Mouse (Mus musculus): Measurements from ENCODE around the gene BC051665. TPM values are rescaled to one million over a fixed set of nuclear protein-coding genes. Genes with fewer than 3 reads are reported as not detected.

The BC051665 gene
- not detected for total RNA-seq (2021)

DNA sequence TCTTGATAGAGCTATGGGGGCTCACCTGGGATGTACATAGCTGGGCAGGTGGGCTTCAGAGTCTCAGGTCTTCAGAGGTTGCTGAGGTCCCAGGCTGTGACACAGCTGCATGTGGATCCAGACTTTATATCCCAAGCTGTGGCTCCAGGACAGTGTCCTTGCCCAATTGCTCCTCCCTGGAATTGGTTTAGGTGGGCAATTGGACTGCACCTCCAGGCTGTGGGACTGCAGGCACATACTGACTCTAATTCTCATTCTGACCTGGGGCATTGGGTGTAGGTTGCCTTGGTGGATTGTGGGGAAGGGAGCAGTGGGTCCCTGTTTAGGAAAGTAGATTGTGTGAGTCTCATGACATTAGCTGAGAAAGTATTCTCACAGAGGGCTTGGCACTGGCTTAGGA lies at the start of gene BC051665:
Gene BC051665 (minus strand): TSS at position 101 of the 400 bp plus-strand sequence.
- DNase-seq (ENCODE audit: extremely low spot score in 1 of 2, low spot score in 1 of 2) = no peak

DNA sequence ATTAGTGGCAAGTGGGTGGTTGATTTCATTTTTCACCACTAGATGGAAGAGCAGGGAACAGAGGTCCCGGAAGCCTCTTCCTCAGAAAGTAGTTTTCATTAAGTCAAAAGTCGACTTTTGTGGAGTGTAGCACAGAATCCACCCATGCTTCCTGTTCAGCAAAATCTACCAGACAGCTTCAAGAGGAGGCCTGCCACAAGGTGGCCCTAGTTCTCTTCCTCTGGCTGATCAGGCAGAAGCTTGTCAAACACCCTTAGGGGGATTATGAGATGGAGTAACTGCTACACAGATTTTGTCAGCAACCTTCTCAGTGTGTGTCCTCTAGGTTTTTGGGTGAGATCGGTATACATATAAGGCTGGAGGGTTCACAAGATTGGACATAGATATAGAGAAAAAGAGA lies 39.9 kb upstream of the BC051665 start:
- no peak for DNase-seq (ENCODE audit: extremely low spot score in 1 of 2, low spot score in 1 of 2)

DNA sequence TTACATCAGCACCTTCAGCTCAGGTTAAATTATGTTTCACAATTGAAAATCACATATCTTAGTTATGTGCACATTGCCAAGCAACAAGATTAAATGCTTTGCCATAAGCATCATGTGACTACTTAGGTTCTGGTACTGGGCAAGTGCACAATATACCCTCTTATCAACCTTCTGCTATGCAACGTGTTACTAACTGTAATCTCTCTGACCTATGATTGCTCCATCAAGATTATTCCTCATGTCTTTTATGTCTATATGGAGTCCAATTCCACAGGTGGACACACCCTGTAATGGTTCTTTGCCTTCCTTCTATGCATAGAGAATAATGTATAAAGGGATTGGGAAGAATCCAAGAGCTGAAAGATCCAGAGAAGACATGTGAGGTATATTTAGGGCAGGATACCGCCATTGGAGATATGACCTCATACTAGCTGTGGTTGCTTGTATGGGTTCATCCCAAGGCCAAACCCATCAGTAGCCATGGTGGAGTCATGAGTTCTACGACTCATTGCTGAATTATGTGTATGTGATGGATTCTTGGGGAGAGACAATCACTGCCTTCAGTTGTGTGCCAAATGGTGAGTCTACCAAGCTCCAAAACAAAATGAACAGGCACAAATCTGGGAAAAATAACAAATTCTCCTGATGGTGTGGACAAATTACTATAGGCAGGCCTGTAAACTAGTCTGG lies 34.5 kb upstream of the BC051665 start:
- no peak for DNase-seq (ENCODE audit: extremely low spot score in 1 of 2, low spot score in 1 of 2)

DNA sequence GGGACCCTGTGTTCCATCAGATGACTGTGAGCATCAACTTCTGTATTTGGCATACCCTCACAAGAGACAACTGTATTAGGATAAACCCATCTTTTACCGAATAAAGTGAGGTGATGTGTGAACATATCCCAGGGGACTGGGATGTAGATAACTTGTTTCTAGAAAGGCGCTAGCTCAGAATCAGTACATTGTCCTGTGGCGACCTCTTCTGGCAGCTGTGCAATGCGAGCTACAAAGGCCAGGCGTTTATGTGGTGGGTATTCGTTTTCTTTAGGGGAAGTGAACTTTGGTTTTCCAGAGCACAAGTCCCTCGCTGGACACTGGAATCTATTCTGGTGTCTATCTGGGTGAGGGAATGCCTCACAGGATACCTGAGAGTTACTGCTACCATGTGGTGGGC lies 33.3 kb upstream of the BC051665 start:
- DNase-seq (ENCODE audit: extremely low spot score in 1 of 2, low spot score in 1 of 2) = peak; percentile 19 to 69

DNA sequence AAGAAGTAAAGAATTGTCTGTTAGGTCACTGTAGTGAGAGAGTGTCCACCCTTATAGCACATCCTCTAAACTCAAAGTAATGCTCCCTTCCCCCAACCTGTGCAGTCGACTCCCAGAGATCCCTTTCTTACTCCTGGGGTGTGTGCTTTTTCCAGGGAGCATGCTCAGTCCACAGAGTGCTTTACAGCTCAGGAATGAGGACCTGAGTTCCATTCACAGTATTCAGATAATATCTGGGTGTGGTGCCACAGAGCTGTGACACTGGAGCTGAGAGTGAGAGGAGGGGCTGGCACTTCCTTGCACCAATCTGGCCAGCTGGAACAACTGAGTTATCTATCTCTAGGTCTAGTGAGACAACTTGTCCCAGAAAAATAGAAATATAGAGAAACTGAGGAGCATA lies 27.6 kb upstream of the BC051665 start:
- DNase-seq (ENCODE audit: extremely low spot score in 1 of 2, low spot score in 1 of 2) = no peak

DNA sequence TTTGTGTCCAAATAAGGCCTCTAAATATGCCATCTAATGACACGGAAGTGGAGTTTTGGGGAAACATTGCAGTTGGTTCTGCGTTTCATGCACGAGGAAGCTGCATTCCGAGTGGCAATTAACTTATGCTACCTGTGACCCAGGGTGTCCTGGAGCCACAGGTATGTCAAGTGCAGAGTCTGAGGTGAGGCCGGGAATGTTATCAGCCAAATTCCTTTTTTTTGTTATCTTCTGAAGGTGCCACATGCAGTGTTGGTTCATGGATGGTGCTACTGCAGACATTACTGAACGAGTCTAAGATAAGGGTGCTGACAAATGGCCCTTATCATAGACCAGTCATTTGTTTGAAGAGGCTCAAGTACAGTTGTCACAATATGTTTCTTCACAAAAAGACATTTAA lies 26.6 kb upstream of the BC051665 start:
- no peak for DNase-seq (ENCODE audit: extremely low spot score in 1 of 2, low spot score in 1 of 2)

DNA sequence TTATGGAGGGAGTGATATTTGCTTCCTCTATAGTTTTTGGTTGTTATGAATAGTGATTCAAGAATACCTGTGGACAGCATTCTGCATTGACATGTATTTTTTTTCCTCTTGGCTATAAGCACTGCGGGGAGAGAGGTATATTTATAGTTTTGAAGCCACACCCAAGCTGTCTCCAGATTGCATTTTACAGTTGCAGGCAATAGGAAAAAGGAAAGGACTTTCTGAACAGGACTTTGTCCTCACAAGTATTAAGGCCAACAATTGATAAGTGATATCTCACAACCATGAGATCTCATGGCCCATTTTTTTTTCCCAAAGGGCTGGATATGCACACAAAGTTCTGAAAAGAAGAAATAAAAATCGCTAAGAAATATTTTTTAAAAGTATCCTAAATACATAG lies 23.5 kb upstream of the BC051665 start:
- DNase-seq (ENCODE audit: extremely low spot score in 1 of 2, low spot score in 1 of 2) = no peak

DNA sequence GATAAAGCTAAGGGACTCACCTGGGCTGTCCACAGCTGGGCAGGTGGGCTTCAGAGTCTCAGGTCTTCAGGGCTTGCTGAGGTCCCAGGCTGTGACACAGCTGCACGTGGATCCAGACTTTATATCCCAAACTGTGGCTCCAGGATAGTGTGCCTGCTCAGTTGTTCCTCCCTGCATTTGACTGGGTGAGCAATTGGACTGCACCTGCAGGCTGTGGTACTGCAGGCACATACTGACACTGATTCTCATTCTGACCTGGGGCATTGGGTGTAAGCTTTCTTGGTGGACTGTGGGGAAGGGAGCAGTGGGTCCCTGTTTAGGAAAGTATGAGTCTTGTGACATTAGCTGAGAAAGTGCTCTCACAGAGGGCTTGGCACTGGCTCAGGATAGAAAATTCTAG lies 16.6 kb upstream of the BC051665 start, which contains the start of gene Ctsll3:
Gene Ctsll3 (minus strand): TSS at position 101 of the 400 bp plus-strand sequence.
- no peak for DNase-seq (ENCODE audit: extremely low spot score in 1 of 2, low spot score in 1 of 2)

DNA sequence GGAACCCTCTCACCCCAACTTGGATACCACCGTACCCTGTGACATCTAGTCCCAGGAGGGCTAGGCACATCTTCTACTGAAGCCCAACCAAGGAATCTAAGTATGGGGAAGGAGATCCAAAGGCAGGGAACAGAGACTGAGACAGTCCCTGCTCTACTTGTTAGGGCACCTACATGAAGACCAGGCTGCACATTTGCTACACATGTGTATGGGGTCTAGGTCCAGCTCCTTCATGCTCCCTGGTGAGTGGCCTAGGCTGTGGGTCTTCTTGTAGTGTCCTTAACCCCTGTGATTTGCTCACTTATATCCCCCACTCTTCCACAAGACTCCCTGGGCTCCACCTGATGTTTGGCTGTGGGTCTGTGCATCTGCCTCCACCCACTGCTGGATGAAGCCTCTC lies 3.3 kb upstream of the BC051665 start:
- DNase-seq (ENCODE audit: extremely low spot score in 1 of 2, low spot score in 1 of 2) = no peak

DNA sequence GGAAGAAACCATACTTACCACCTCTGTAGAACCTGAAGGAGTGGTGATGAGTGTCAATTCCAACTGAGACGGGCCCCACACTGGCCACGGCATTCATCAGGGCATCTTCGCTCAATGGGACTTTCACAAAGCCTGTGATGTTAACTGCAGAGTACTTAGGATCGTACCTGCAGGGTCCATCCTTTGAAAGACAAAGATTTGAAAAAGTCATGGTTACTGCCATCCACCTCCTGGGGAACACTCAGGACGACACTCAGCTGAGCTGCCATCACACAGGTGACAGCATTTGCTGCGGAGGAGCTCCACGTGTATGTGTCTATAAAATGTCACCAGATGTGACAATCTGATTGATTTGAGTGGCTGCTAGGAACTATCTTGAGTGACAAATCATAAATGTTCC lies 2.9 kb downstream of the BC051665 start:
- DNase-seq (ENCODE audit: extremely low spot score in 1 of 2, low spot score in 1 of 2) = no peak

DNA sequence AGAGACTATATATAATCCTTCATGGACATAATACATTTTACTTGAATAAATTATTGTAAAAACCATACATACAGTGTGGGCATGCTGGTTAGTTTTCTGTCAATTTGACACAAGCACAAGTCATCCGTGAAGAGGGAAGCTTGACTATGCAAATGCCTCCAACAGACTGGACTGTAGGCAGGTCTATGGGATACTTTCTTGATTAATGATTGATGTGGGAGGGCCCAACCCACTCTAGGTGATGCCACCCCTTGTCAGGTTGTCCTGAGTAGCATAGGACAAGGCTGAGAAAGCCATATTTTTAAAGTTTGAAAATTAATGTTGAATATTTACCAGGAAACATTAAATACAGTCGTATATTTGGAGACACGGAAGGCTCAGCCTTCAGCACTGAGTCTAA lies 5.6 kb downstream of the BC051665 start:
- no peak for DNase-seq (ENCODE audit: extremely low spot score in 1 of 2, low spot score in 1 of 2)

DNA sequence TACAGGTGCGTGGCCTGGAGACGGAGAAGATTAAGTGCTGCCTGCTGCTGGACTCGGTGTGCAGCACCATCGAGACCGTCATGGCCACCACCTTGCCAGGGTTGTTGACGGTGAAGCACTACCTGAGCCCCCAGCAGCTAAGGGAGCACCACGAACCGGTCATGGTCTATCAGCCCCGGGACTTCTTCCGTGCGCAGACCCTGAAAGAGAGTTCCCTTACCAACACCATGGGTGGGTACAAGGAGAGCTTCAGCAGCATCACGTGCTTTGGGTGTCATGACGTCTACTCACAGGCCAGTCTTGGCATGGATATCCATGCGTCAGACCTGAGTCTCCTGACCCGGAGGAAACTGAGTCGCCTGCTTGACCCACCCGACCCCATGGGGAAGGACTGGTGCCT lies 25.0 kb downstream of the BC051665 start:
- no peak for DNase-seq (ENCODE audit: extremely low spot score in 1 of 2, low spot score in 1 of 2)

DNA sequence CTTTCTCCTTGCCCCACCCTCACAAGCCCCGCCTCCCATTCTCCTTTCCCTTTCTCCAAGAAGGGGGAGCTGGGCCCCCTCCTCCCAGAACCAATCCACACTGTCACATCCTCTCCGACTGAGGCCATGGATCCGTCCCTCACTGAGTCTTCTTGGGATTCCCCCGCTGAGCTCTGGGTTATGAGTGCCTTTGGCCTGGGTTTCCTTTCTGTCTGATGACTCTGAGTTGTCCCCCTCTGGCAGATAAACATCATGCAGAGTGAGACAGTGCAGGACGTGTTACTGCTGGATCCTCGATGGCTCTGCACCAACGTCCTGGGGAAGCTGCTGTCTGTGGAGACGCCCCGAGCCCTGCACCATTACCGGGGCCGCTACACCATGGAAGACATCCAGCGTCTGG lies 25.8 kb downstream of the BC051665 start:
- DNase-seq (ENCODE audit: extremely low spot score in 1 of 2, low spot score in 1 of 2) = no peak

DNA sequence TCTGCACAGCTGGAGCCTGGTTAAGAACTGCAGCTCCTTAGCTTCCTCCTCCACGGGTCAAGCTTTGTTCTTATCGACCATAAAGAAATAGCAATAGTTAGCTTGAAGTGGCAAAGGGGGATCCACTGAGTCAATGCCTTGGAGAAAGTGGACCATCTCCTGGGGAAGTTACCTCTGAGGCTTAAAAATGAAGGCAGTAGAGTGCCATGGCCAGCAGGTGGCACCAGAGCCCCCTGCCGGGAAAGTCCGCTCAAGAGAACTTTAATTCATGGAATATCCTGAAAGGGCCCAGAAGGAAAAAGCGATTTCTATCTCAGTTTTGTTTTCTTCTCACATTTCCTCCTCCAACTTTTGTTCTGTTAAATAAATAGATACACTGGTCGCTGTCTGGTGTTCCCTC lies 27.0 kb downstream of the BC051665 start:
- DNase-seq (ENCODE audit: extremely low spot score in 1 of 2, low spot score in 1 of 2) = peak in 1 of 2 experiments; percentile 62

DNA sequence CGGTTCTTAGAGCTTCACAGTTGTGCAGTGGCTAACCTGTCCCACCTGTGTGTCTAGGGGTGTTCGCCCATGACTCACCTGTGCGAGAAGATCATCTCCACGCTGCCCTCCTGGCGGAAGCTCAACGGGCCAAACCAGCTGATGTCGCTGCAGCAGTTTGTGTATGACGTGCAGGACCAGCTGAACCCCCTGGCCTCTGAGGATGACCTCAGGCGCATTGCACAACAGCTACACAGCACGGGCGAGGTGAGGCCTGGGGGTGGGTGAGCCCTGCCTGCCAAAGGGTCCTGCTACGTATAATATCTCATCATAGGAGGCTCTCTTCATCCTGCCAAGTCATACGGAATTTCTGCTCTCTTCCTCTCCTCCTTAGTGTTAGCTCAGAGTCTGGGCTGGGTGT lies 28.9 kb downstream of the BC051665 start:
- DNase-seq (ENCODE audit: extremely low spot score in 1 of 2, low spot score in 1 of 2) = no peak

DNA sequence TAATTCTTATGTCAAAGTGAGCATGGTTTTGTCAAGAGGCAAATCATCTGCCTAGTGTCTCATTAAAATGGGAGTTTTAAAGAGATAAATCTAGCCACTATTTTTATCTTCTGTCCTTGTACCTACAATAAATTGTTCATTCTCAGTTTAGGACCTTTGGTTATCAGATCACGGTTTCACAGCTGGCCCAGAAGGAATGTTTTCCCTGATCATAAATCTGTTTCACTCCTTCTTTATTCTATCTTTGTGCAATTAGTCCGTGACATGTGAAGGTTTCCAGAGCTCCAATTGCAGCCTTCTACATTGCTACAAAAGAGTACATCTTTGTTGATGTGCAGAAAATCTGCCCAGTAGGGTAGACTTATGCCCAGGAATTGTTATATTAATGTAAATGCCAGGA lies 30.9 kb downstream of the BC051665 start:
- no peak for DNase-seq (ENCODE audit: extremely low spot score in 1 of 2, low spot score in 1 of 2)

DNA sequence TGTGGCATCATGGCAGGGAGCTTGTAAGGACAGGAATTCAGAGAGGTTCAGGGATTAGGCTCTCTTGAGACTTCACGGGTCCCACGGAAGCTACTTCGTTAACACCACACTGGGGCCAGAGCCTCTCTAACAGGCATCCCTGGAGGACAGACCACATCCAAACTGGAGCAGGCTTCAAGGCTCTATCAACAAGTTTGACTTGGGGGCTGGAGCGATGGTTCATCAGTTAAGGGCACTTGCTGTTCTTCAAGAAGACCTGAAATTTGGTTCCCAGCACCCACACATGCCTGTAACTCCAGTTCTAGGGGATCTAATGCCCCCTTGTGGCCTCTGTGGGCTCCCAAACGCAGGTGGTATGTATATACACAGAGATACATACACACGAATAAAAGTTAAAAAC lies 32.9 kb downstream of the BC051665 start:
- DNase-seq (ENCODE audit: extremely low spot score in 1 of 2, low spot score in 1 of 2) = no peak

DNA sequence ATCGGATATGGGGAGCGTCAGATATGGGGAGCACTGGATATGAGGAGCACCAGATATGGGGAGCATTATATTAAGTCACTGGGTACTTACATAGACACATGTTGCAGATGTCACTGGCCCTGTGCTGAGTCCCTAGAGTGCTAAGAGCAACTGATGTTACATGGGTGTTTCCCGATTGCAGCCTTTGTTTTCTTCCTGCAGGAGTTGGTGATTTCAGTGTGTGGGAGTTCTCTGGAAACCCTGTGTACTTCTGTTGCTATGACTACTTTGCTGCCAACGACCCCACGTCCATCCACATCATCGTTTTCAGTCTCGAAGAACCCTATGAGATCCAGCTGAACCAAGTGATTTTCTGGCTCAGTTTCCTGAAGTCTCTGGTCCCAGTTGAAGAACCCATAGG lies 35.2 kb downstream of the BC051665 start:
- DNase-seq (ENCODE audit: extremely low spot score in 1 of 2, low spot score in 1 of 2) = no peak

DNA sequence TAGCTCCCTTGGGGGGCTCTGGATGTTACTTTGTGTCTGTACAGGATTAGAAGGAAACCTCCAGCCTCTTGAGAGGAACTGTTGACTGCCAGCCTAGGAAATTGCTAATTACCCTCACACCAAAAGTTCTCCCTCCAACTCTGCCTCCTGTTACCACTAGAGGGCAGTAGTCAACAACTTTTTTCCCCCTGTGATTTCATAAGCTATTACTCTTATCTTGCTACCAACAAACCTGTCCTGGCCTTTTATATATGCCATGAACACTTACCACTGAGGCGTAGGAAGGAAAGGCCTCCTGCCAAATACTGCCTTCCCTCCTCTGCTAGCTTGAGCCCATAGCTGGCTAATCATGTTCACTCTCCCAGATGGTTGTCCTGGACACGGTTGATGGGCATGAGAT lies 37.6 kb downstream of the BC051665 start:
- DNase-seq (ENCODE audit: extremely low spot score in 1 of 2, low spot score in 1 of 2) = no peak

DNA sequence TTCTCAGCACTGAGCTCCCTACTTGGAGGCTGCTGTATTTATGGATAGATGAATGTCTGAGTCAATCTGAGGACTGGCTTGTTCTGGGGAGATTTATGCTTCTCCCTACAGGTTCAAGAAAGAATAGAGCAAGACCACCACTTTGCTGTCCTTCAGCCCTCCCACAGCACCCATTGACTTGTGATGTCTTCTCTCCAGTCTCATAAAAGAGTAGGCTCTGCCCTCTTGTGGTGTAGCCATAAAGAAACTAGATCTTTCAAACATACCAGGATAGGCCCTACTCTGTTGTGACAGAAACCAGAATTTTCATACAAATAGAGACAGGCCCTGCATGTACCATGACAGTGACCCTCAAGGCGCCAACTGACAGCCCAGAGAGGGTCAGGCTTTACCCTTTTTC lies 39.0 kb downstream of the BC051665 start:
- DNase-seq (ENCODE audit: extremely low spot score in 1 of 2, low spot score in 1 of 2) = no peak

DNA sequence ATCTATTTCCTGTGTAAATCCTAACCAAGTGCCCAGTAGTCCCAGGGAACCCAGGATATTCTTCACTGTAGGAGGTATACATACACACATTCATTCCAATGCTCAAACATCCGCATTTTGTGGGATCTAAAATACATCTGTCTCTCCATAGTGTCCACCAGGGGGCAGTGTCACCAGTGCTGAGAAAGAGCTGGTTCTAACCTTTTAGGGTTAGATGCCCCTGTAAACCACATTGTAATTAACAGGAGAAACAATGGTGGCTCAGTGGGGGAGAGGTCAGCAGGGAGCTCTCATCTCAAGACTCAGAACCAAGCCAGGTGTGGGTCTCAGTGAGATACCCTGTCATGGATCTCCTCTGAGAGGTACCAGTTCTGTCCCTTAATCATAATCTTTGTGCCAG lies 39.9 kb downstream of the BC051665 start:
- DNase-seq (ENCODE audit: extremely low spot score in 1 of 2, low spot score in 1 of 2) = peak in 1 of 2 experiments; percentile 41

DNA sequence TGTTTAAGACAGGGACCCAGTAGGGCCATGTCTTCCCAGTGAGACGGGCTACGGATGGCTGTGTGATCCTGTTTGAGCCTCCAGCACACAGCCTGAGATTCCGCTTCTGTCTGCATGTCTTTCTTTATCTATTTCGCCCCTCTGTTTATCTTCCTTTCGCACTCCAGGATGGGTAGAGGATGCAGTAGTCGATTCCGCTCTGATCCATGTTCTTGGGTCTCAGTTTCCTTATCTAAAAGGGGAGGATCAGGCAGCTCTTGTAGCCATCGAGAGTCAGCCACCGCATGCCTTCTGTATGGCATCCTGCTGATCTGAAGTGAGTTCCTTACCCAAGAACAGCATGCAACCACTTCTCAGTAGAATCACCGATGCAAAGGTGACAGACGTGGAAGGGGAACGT lies 40.8 kb downstream of the BC051665 start:
- no peak for DNase-seq (ENCODE audit: extremely low spot score in 1 of 2, low spot score in 1 of 2)

DNA sequence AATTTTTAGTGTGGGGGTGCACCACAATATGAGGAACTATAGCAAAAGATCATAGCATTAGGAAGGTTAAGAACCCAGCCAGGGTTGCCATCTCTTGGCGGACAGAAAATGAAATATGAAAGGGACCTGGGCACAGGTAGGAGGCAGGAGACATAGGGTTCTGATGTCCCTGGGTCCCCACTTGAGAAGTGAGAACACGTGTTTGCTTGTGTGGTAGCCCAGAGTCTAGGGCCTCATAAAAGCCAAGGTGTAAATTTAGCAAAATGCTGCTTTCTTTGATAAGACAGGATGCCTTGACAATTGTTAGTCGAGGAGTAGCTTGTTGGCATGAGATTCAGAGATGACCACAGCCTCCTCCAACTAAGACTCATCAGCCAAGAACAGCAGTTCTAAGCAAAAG lies 41.4 kb downstream of the BC051665 start:
- DNase-seq (ENCODE audit: extremely low spot score in 1 of 2, low spot score in 1 of 2) = no peak

Data from layer of hippocampus, postnatal 25 days (tissue).